Mouse (Mus musculus) C3H10T1/2 (cell line): ENCODE measurements around the gene Ctnnd2. TPM values are rescaled to one million over a fixed set of nuclear protein-coding genes. Genes with fewer than 3 reads are reported as not detected.

Experiments
- polyA plus RNA-seq, 2 experiments: library from polyadenylated mRNA; unstranded; fragments of >200 nt; fragmentation: generic; extraction: Trizol; gene quantifications; one replicate each; pipeline ENCODE4 v1.2.1; 2012; ENCODE audit warnings: missing spikeins in 2 of 2

The Ctnnd2 gene
- under 1 TPM in 1 of 2 experiments, not detected in 1; 0.01 TPM for polyA plus RNA-seq

GRCm38 (mm10) chr15:30172391-30173281 lies at the start of gene Ctnnd2:
Ctnnd2 (plus strand) TSS chr15:30172593.

